Mouse (Mus musculus) heart, postnatal 0 days (tissue): ENCODE measurements around the gene Nmb. TPM values are rescaled to one million over a fixed set of nuclear protein-coding genes. Genes with fewer than 3 reads are reported as not detected.

Experiments used
- ATAC-seq: fragments of 200-750 bp; cut with Nextera tagmentation; 2 replicates; pipeline ENCODE4 v1.8.0; 2017; ENCODE audit warnings: low read depth, moderate number of reproducible peaks, moderate library complexity; ENCODE audit not compliant: insufficient read depth
- DNase-seq: peaks from one replicate; pipeline ENCODE4 v3.0.0-alpha.2; 2016; ENCODE audit warnings: low spot score
- H3K27ac ChIP-seq: fragments of 300-500 bp; sonication (generic); 2 replicates; pipeline ENCODE4 v1.5.1; 2014; ENCODE audit warnings: low read depth, mild to moderate bottlenecking
- H3K27me3 ChIP-seq: fragments of 300-500 bp; sonication (generic); 2 replicates; pipeline ENCODE4 v1.6.1; 2014; ENCODE audit warnings: low read length, mixed read lengths; ENCODE audit not compliant: control insufficient read depth, insufficient read depth
- H3K36me3 ChIP-seq: fragments of 300-500 bp; sonication (generic); replicated peaks from 2 replicates; pipeline ENCODE4 v1.6.1; 2014; ENCODE audit warnings: low read length, mixed read lengths; ENCODE audit not compliant: control insufficient read depth, insufficient read depth
- H3K4me1 ChIP-seq: fragments of 300-500 bp; sonication (generic); 2 replicates; pipeline ENCODE4 v1.6.1; 2014; ENCODE audit warnings: antibody characterized with exemption; ENCODE audit not compliant: control insufficient read depth, insufficient read depth
- H3K4me2 ChIP-seq: fragments of 300-500 bp; sonication (generic); 2 replicates; pipeline ENCODE4 v1.6.1; 2014; ENCODE audit warnings: low read depth, mild to moderate bottlenecking, low read length, moderate library complexity
- H3K4me3 ChIP-seq: fragments of 300-500 bp; sonication (generic); 2 replicates; pipeline ENCODE4 v1.5.1; 2014; ENCODE audit warnings: low read depth, low read length
- H3K9ac ChIP-seq: fragments of 300-500 bp; sonication (generic); replicated peaks from 2 replicates; pipeline ENCODE4 v1.6.1; 2014; ENCODE audit warnings: low read depth, low read length, mixed read lengths
- H3K9me3 ChIP-seq: fragments of 300-500 bp; sonication (generic); replicated peaks from 2 replicates; pipeline ENCODE4 v1.6.1; 2016; ENCODE audit warnings: low read length; ENCODE audit not compliant: control insufficient read depth
- CTCF ChIP-seq: IDR thresholded peaks from 2 replicates; pipeline ENCODE4 v1.5.1; 2016; ENCODE audit warnings: antibody characterized with exemption, control low read depth, low read depth
- EP300 ChIP-seq: IDR thresholded peaks from 2 replicates; pipeline ENCODE4 v1.6.1; 2016; ENCODE audit warnings: antibody characterized with exemption, low read depth
- WGBS: fragments of 180-500 bp; shearing (Covaris S2); extraction: QIAGEN DNeasy Blood & Tissue Kit; methylation state at CpG from one replicate; pipeline ENCODE4 v1.1.7; 2014; 5-methylcytosine and 5-hydroxymethylcytosine counted together
- polyA plus RNA-seq: library from polyadenylated mRNA; unstranded; fragments of >200 nt; fragmentation: Nextera tagmentation; extraction: Ambion mirVana; gene quantifications from 2 replicates; pipeline ENCODE4 v1.2.1, GENCODE M21; 2015
- total RNA-seq: library from RNA; depleted of rRNA; stranded (reverse); fragments of >200 nt; gene quantifications from 2 replicates; pipeline ENCODE4 v1.2.3, GENCODE M21; 2014; ENCODE audit warnings: low replicate concordance; rRNA removed

Nmb gene
- total and polyA plus RNA-seq, 2 experiments from 2014 or later, result 4.4 to 5.5 TPM

GRCm38 (mm10) chr7:80855316-80855715 is 49.6 kb downstream of the Nmb start:
- H3K4me3 ChIP-seq, result no peak overlapping the region
- no peaks in the 10 kb centered on the region for H3K36me3 ChIP-seq
- TF ChIP-seq CTCF (no peak), EP300 (no peak)
- no peak overlapping the region for H3K4me2 ChIP-seq
- no peaks in the 10 kb centered on the region for H3K9me3 ChIP-seq
- ATAC-seq, result no peak
- DNase-seq, result no peak
- no peaks in the 10 kb centered on the region for H3K4me1 ChIP-seq
- no peaks in the 10 kb centered on the region for H3K27me3 ChIP-seq
- H3K27ac ChIP-seq, result no peak overlapping the region
- H3K9ac ChIP-seq, result no peak overlapping the region

- no peak for TF ChIP-seq EP300
- no peak for TF ChIP-seq CTCF
- DNase-seq, result no peak
- 95% methylated on average over 3 of the region's 3 CpGs for WGBS
- Histone ChIP-seq H3K4me2 (no peak overlapping the region), H3K9ac (no peak overlapping the region), H3K9me3 (no peaks in the 10 kb centered on the region), H3K27me3 (no peaks in the 10 kb centered on the region), H3K4me1 (peaks cover 3% of the 10 kb centered on the region; the same call in 1 of the 2 replicates), H3K27ac (no peak overlapping the region), H3K36me3 (no peaks in the 10 kb centered on the region), H3K4me3 (no peak overlapping the region)
- ATAC-seq, result no peak
Measured at GRCm38 (mm10) chr7:80853218-80853617, 51.7 kb downstream of the Nmb start.

Other genes with a start within 250 kb of the Nmb start
- 9.4 and 24.9 TPM in 2 replicates for gene Crtc3, start 216.2 kb downstream of the Nmb start, total RNA-seq
- gene Crtc3, start 216.2 kb downstream of the Nmb start, polyA plus RNA-seq, result 10.5 and 11.4 TPM in 2 replicates
- 39.8 and 88.5 TPM in 2 replicates for gene Iqgap1, start 79.1 kb downstream of the Nmb start, total RNA-seq
- gene Iqgap1, start 79.1 kb downstream of the Nmb start, polyA plus RNA-seq, result 22.6 and 23.6 TPM in 2 replicates
- gene Zscan2, start 44.2 kb downstream of the Nmb start, total RNA-seq, result 3.7 and 22.0 TPM in 2 replicates
- 1.3 and 2.0 TPM in 2 replicates for gene Zscan2, start 44.2 kb downstream of the Nmb start, polyA plus RNA-seq
- 22.4 and 23.2 TPM in 2 replicates for gene Wdr73, start 3.8 kb downstream of the Nmb start, total RNA-seq
- 11.4 and 12.4 TPM in 2 replicates for gene Wdr73, start 3.8 kb downstream of the Nmb start, polyA plus RNA-seq
- gene Sec11a, start 42.7 kb upstream of the Nmb start, total RNA-seq, result 79.2 and 118 TPM in 2 replicates
- gene Sec11a, start 42.7 kb upstream of the Nmb start, polyA plus RNA-seq, result 104 and 110 TPM in 2 replicates
- gene Zfp592, start 88.6 kb upstream of the Nmb start, total RNA-seq, result 23.7 and 37.0 TPM in 2 replicates
- gene Zfp592, start 88.6 kb upstream of the Nmb start, polyA plus RNA-seq, result 3.9 and 4.1 TPM in 2 replicates
- gene Alpk3, start 152.5 kb upstream of the Nmb start, total RNA-seq, result 42.9 and 70.8 TPM in 2 replicates
- gene Alpk3, start 152.5 kb upstream of the Nmb start, polyA plus RNA-seq, result 18.3 and 19.1 TPM in 2 replicates
- gene Slc28a1, start 209.7 kb upstream of the Nmb start, total RNA-seq, result not detected in 2 replicates
- 0.04 and 0.05 TPM in 2 replicates for gene Slc28a1, start 209.7 kb upstream of the Nmb start, polyA plus RNA-seq